Mouse (Mus musculus): ENCODE data around the gene Alg1. TPM values are rescaled to one million over a fixed set of nuclear protein-coding genes. Genes with fewer than 3 reads are reported as not detected.

Alg1 gene
- polyA plus RNA-seq, 1 experiment from 2014 or later: 11.2 TPM

DNA sequence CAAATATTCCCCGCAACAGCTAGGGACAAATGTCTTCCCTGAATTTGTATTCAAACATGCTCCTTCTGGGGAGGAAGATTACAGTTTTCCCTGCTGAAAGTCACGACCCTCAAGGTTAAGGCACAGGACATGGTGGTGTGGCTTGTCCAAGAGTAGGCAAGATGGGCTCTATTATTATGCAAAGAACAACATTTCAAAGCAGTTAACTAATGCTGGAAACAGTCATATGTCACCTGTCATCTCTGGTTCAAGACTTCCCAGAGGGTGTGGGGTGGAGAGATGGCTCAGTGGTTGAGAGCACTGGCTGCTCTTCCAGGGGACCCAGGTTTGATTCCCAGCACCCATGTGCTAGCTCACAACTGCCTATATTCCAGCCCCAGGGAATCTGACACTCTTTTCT is 18.8 kb downstream of the Alg1 start:
- 76% methylated on average over 2 of the region's 2 CpGs for WGBS (ENCODE audit: insufficient replicate concordance)

GRCm38 (mm10) chr16:5254346-5255025 is 21.1 kb downstream of the Alg1 start:
- 2% methylated on average over 15 of the region's 15 CpGs for WGBS (ENCODE audit: insufficient replicate concordance)
- Histone ChIP-seq H3K4me1 (ENCODE audit: control insufficient read depth, low read depth, low read length) (peaks cover 18% of the 10 kb centered on the region), H3K9me3 (replicated peaks; ENCODE audit: control insufficient read depth, low read length) (no peaks in the 10 kb centered on the region), H3K9ac (ENCODE audit: low read depth, low read length) (peak overlapping the region; percentile 72), H3K4me3 (ENCODE audit: low read depth, low read length) (peak overlapping the region; percentile 69), H3K36me3 (ENCODE audit: control insufficient read depth, insufficient read depth) (no peaks in the 10 kb centered on the region; the same call in 1 of the 2 replicates), H3K27me3 (ENCODE audit: control insufficient read depth, insufficient read depth, low read depth, low read length) (no peaks in the 10 kb centered on the region), H3K4me2 (ENCODE audit: low read depth, low read length) (peak overlapping the region; percentile 85), H3K27ac (ENCODE audit: low read length) (peak overlapping the region; percentile 35; the same call in 1 of the 2 replicates)
- peak; percentile 60 for ATAC-seq (ENCODE audit: low read depth)

More for the DNA sequence above, 18.8 kb downstream of the Alg1 start:
- Histone ChIP-seq H3K36me3 (ENCODE audit: control insufficient read depth, insufficient read depth) (no peaks in the 10 kb centered on the region; the same call in 1 of the 2 replicates), H3K27me3 (ENCODE audit: control insufficient read depth, insufficient read depth, low read depth, low read length) (no peaks in the 10 kb centered on the region), H3K4me2 (ENCODE audit: low read depth, low read length) (no peak overlapping the region), H3K9ac (ENCODE audit: low read depth, low read length) (no peak overlapping the region), H3K9me3 (replicated peaks; ENCODE audit: control insufficient read depth, low read length) (no peaks in the 10 kb centered on the region), H3K4me3 (ENCODE audit: low read depth, low read length) (no peak overlapping the region), H3K27ac (ENCODE audit: low read length) (no peak overlapping the region), H3K4me1 (ENCODE audit: control insufficient read depth, low read depth, low read length) (peaks cover 18% of the 10 kb centered on the region)
- ATAC-seq (ENCODE audit: low read depth): no peak

DNA sequence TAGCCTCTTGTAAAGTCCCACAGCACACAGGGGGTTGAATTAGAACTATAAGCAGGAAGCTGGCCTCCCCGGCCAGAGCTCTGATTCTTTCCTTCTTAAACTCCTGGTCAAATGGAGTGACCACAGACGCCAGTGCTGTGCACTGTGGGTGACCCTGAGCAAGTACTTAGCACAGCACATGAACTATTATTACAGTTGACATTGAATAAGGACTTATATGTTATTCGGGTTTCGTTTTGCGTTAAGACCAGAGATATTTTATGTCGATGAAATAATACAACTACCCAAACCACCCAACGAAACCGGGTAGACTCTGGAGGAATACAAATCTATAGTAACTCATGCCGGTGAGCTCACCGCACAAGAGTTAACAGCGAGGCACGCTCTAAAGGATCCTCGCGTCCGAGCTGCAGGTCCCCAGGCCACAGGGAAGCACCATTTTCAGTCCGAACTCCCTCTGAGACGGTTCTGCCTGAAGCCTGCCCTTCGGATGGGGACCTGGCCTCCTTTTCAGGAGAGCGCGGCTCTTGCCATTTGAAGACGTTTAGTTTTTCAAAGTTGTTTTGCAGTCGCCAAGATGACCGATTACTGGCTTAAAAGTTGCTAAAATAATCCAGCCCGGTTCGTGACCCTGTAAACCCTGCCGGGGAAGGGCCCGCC is 21.8 kb downstream of the Alg1 start:
- WGBS (ENCODE audit: insufficient replicate concordance): 2% methylated on average over 27 of the region's 27 CpGs
- Histone ChIP-seq H3K4me3 (ENCODE audit: low read depth, low read length) (peak overlapping the region; percentile 69), H3K9me3 (replicated peaks; ENCODE audit: control insufficient read depth, low read length) (no peaks in the 10 kb centered on the region), H3K4me2 (ENCODE audit: low read depth, low read length) (peak overlapping the region; percentile 85), H3K4me1 (ENCODE audit: control insufficient read depth, low read depth, low read length) (peaks cover 18% of the 10 kb centered on the region), H3K27me3 (ENCODE audit: control insufficient read depth, insufficient read depth, low read depth, low read length) (no peaks in the 10 kb centered on the region), H3K36me3 (ENCODE audit: control insufficient read depth, insufficient read depth) (no peaks in the 10 kb centered on the region), H3K27ac (ENCODE audit: low read length) (peak overlapping the region; percentile 35), H3K9ac (ENCODE audit: low read depth, low read length) (peak overlapping the region; percentile 72)
- no peak for ATAC-seq (ENCODE audit: low read depth)

- no peaks in the 10 kb centered on the region for H3K27me3 ChIP-seq (ENCODE audit: control insufficient read depth, insufficient read depth, low read depth, low read length)
- peak within 1 kb of the TSS; percentile 69 for H3K4me3 ChIP-seq (ENCODE audit: low read depth, low read length)
- peak within 1 kb of the TSS; percentile 85 for H3K4me2 ChIP-seq (ENCODE audit: low read depth, low read length)
- no peaks in the 10 kb centered on the region for H3K36me3 ChIP-seq (ENCODE audit: control insufficient read depth, insufficient read depth)
- H3K4me1 ChIP-seq (ENCODE audit: control insufficient read depth, low read depth, low read length): peaks cover 18% of the 10 kb centered on the region
- WGBS (ENCODE audit: insufficient replicate concordance): 1% methylated on average over 54 of the region's 57 CpGs
- peak within 1 kb of the TSS; percentile 35 for H3K27ac ChIP-seq (ENCODE audit: low read length)
- peak; percentile 95 for ATAC-seq (ENCODE audit: low read depth)
- H3K9me3 ChIP-seq (replicated peaks; ENCODE audit: control insufficient read depth, low read length): no peaks in the 10 kb centered on the region
- peak within 1 kb of the TSS; percentile 72 for H3K9ac ChIP-seq (ENCODE audit: low read depth, low read length)
Measured at GRCm38 (mm10) chr16:5255779-5256496, 22.5 kb downstream of the Alg1 start, which contains the start of gene Eef2kmt. TSS of gene Eef2kmt (minus strand) at chr16:5255983.

- ATAC-seq (ENCODE audit: low read depth): no peak
- H3K36me3 ChIP-seq (ENCODE audit: control insufficient read depth, insufficient read depth): no peaks in the 10 kb centered on the region
- no peak overlapping the region for H3K4me2 ChIP-seq (ENCODE audit: low read depth, low read length)
- H3K9ac ChIP-seq (ENCODE audit: low read depth, low read length): no peak overlapping the region
- no peak overlapping the region for H3K27ac ChIP-seq (ENCODE audit: low read length)
- no peaks in the 10 kb centered on the region for H3K27me3 ChIP-seq (ENCODE audit: control insufficient read depth, insufficient read depth, low read depth, low read length)
- H3K9me3 ChIP-seq (replicated peaks; ENCODE audit: control insufficient read depth, low read length): no peaks in the 10 kb centered on the region
- no peaks in the 10 kb centered on the region for H3K4me1 ChIP-seq (ENCODE audit: control insufficient read depth, low read depth, low read length)
- WGBS (ENCODE audit: insufficient replicate concordance): 79% methylated on average over 8 of the region's 8 CpGs
- H3K4me3 ChIP-seq (ENCODE audit: low read depth, low read length): no peak overlapping the region
Measured at GRCm38 (mm10) chr16:5263156-5263555, 29.7 kb downstream of the Alg1 start.

GRCm38 (mm10) chr16:5263926-5264325 is 30.5 kb downstream of the Alg1 start:
- no peak overlapping the region for H3K9ac ChIP-seq (ENCODE audit: low read depth, low read length)
- no peaks in the 10 kb centered on the region for H3K9me3 ChIP-seq (replicated peaks; ENCODE audit: control insufficient read depth, low read length)
- WGBS (ENCODE audit: insufficient replicate concordance): 71% methylated on average over 7 of the region's 7 CpGs
- H3K27ac ChIP-seq (ENCODE audit: low read length): no peak overlapping the region
- no peak overlapping the region for H3K4me2 ChIP-seq (ENCODE audit: low read depth, low read length)
- H3K36me3 ChIP-seq (ENCODE audit: control insufficient read depth, insufficient read depth): no peaks in the 10 kb centered on the region
- no peaks in the 10 kb centered on the region for H3K27me3 ChIP-seq (ENCODE audit: control insufficient read depth, insufficient read depth, low read depth, low read length)
- no peaks in the 10 kb centered on the region for H3K4me1 ChIP-seq (ENCODE audit: control insufficient read depth, low read depth, low read length)
- ATAC-seq (ENCODE audit: low read depth): no peak
- H3K4me3 ChIP-seq (ENCODE audit: low read depth, low read length): no peak overlapping the region

DNA sequence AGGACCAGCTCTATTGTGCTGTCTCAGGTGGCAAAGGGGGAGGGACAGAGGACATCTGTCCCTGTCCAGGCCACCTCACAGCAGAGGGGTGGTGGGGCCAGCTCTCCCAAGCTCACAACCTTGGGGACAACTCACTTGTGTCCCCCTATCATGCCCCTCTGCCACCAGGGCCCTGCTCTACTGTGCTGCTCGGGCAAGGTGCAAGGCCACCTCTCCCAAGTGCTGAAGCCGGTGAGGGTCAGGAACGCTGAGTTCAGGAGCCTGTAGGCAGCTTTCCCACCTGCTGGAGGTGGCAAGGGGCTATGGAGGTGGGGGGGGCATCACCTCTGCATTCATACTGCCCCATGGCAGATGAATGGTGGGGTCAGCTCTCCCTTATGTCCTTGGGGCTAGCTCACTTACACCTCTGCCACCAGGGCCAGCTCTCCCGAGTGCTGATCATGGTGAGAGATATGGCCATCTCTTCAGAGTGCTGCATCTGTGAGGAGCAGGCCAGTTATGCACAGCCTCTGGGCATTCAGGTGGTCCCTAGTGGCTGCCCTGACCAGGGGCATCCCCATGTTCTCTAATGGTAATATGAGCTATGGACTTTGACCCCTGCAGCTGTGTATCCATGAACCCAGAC is 38.1 kb downstream of the Alg1 start:
- no peak for ATAC-seq (ENCODE audit: low read depth)
- Histone ChIP-seq H3K9ac (ENCODE audit: low read depth, low read length) (no peak overlapping the region), H3K27me3 (ENCODE audit: control insufficient read depth, insufficient read depth, low read depth, low read length) (no peaks in the 10 kb centered on the region), H3K27ac (ENCODE audit: low read length) (no peak overlapping the region), H3K4me3 (ENCODE audit: low read depth, low read length) (no peak overlapping the region), H3K4me1 (ENCODE audit: control insufficient read depth, low read depth, low read length) (no peaks in the 10 kb centered on the region), H3K36me3 (ENCODE audit: control insufficient read depth, insufficient read depth) (no peaks in the 10 kb centered on the region), H3K4me2 (ENCODE audit: low read depth, low read length) (no peak overlapping the region), H3K9me3 (replicated peaks; ENCODE audit: control insufficient read depth, low read length) (no peaks in the 10 kb centered on the region)
- WGBS (ENCODE audit: insufficient replicate concordance): 46% methylated on average over 4 of the region's 4 CpGs

DNA sequence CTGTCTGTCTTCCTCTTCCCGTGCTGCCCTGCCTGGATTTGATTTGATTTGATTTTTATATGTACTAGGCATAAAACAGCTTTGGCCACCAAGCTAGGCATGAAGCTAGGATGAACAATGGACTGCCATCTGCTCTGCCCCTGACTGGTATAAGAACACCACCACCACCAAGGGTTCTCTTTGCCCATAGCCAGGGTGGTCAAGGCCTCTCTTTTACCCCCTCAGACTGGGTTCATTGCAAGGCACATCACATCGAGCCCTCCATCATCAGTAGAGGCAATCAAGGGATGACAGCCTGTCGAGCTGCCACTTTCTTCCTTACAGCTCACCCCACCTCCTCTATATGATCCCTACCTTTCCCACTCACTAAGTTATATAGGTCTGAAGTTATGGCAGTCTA is 39.0 kb downstream of the Alg1 start:
- no peaks in the 10 kb centered on the region for H3K4me1 ChIP-seq (ENCODE audit: control insufficient read depth, low read depth, low read length)
- no peak overlapping the region for H3K27ac ChIP-seq (ENCODE audit: low read length)
- no peak overlapping the region for H3K4me3 ChIP-seq (ENCODE audit: low read depth, low read length)
- WGBS (ENCODE audit: insufficient replicate concordance): 41% methylated on average over 3 of the region's 3 CpGs
- H3K9ac ChIP-seq (ENCODE audit: low read depth, low read length): no peak overlapping the region
- H3K9me3 ChIP-seq (replicated peaks; ENCODE audit: control insufficient read depth, low read length): no peaks in the 10 kb centered on the region
- H3K36me3 ChIP-seq (ENCODE audit: control insufficient read depth, insufficient read depth): no peaks in the 10 kb centered on the region
- ATAC-seq (ENCODE audit: low read depth): no peak
- H3K27me3 ChIP-seq (ENCODE audit: control insufficient read depth, insufficient read depth, low read depth, low read length): no peaks in the 10 kb centered on the region
- no peak overlapping the region for H3K4me2 ChIP-seq (ENCODE audit: low read depth, low read length)

Measured in liver, embryonic 16.5 days (tissue).